Mouse (Mus musculus): ENCODE results near the gene Bloc1s3. TPM values are rescaled to one million over a fixed set of nuclear protein-coding genes. Genes with fewer than 3 reads are reported as not detected.

The Bloc1s3 gene
- total RNA-seq, 2 experiments from 2014 or later, result 1.7 to 1.9 TPM

DNA sequence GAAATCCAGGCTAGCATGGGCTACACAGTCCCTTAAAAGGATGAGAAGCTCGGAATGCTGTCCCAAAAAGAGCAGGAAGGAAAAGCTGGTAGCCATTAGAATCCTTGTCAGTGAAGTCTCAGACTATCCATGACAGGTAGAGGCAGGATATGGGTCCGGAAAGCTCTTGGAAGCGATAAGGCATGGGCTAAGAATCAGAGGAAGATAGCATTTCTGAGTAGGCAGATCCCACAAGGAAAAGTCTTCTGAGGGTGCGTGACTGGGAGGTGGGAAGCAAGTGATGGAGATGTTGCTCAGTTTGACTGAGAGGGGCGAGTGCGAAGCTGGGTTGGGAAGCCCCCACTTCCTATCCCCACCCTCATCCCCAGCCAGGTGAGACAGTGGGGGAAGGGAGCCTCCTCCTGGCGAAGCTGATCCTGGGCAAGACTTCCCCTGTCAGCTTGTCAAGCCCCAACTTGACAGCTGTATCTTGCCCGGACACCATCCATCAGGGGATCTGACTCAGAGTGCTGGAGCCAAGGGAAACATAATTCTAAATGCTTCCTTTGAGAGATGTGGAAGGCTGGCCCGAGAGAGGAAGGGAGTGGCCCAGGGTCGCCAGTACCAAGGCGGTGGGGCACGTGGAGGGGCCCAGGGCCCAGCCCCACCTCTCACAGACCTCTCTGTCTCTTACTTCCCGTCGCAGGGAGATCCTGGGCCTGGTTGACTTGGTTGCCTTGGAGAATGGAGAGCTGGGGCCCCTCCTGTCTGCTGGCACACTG, 30.4 kb downstream of the Bloc1s3 start:
- DNase-seq, result no peak

DNA sequence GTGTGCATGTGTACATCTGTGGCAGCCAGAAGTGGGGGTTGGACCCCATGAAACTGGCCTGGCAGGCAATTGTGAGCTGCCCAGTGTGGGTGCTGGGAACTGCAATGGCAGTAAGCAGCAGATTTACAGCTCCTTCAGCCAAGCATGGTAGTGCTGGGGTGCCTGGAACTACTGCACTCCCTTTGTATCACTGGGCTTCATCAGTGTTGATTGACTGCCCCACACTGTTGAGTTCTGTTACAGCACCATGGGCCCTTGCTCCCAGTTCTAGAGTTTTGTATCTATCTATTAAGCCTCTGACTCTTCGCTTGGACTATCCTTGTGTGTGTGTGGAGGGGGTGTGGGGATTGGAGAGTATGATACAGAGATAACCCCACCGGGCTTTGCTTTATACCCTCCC, 31.1 kb downstream of the Bloc1s3 start:
- DNase-seq, result no peak

DNA sequence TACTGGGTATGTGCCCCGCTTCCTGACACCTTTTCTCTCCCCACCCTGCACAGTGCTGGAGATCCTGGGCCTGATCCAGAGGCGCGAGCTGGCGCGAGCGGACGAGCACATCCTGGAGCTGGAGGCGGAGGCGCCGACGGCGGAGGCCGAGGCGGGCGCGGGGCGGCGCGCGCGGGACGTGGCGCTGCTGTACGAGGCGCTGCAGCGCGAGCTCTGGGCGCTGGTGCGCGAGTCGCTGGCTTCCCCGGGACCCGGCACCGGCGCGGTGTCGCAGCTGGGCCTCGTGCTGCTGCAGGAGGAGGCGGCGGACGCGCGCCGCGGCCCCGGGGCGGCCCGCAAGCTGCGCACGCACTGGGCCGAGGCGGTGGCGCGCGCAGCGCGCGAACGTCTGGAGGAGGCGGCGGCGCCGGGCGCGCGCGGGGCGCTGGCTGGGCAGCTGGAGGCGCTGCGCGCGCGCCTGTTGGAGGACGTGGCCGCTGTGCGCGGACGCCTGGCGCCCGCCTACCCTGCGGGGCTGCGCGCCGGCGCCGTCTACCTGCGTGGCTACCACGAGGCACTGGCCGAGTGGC, 34.2 kb downstream of the Bloc1s3 start:
- DNase-seq, result peak; percentile 74

DNA sequence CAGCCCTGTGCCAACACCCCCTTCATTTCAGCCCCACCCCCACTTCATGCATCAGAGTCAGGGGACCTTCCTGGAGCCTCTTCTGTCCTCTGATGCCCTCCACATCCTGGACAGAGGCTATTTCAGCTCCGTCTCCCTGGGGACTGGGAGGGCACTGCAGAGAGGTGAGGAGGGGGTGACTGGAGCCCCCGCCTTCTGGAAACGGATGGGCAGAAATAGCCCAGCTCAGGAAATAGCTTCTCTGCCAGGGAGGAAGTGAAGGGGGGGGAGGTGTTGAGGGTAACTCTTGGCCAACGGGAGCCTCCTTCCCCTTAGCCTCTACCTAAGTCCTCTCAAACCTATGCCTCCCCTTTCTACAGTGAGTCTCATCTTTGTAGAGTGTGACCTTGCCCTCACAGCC, 35.8 kb downstream of the Bloc1s3 start:
- no peak for DNase-seq

DNA sequence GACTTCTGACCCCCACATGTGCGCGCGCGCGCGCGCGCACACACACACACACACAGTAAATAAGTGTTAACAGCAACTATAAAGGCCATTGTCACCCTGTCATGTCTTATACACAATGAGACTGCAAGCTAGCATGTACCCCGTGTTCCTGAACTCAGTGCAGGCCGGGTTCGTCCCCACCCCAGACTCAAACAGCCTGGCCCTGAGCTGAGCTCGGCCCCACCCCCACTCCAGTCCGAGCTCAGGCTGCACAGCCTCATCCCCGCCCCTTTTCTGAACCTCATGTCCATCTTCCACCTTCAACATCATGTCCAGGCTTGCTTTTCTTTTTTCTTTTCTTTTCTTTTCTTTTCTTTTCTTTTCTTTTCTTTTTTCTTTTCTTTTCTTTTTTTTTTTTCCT, 37.9 kb downstream of the Bloc1s3 start:
- no peak for DNase-seq

DNA sequence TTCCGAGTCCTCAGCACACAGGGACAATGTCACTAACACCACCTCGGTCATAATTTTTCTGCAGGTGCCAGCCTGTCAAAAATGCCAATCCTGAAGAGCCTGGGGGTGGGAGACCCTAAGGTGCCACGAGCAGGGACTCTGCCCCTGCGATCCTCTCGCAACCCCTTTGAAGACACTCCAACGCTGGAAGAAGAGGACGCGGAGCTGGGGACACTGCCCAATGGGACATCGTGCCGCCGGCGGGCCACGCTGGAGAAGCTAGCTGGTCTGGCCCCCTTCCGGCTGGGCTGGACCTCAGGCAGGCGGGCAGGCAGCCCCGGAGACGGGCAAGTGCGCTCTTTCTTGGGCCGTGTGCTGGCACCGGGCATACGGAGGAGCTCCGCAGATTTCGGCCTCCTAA, 38.8 kb downstream of the Bloc1s3 start:
- no peak for DNase-seq

DNA sequence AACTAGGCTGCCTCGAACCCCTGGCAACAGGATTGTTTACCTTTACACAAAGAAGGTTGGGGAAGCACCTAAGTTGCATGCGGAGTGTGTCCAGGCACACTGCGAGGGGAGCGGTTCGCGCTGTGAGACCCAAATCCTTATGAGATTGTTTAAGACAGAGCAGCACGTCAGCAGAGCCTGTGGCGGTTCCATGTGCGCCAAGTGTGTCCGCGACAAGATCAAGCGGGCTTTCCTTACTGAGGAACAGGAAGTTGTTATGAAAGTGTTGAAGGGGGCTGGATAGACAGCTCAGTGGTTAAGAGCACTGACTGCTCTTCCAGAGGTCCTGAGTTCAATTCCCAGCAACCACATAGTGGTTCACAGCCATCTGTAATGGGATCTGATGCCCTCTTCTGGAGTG, 39.9 kb downstream of the Bloc1s3 start:
- DNase-seq, result no peak

DNA sequence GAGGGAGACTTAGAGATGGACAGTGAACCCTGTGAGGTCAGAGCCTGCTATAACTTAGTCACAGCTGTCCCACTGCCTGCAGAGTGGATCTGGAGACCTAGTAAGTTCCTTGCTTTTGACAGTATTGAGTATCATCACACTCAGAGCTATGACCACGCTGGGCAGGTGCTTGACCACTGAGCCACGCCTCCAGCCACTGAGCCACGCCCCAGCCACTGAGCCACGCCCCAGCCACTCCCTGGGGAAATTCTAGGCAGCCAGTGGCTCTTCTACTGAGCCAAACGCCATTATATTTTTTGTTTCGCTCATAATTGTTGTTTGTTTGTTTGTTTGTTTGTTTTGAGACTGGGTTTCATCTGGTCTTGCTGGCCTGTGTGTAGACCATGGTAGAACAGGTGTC, 40.5 kb downstream of the Bloc1s3 start:
- DNase-seq, result no peak

DNA sequence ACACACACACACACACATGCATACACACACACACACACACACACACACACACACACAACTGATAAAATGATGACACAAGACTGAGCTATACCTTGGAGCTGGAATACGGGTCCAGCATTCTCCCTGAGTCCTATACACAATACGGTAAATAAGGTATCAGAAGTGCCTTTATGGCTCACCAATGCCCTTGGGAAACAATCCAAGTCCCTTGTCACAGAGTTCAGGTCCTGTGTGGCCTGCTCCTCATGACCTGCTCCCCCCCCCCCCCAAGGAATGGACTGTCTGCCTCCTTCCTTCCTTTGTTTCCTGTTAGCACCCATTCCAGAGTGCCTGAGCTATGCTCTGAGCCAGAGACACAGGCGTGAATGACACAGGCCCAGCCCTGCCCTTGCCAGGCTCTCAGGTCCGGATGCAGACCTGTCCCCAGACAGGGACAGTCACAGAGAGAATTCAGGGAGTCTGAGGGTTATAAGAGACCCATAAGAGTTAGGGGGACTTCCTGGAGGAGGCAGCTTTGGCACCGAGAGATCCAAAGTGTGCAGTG, 41.5 kb downstream of the Bloc1s3 start:
- no peak for DNase-seq

DNA sequence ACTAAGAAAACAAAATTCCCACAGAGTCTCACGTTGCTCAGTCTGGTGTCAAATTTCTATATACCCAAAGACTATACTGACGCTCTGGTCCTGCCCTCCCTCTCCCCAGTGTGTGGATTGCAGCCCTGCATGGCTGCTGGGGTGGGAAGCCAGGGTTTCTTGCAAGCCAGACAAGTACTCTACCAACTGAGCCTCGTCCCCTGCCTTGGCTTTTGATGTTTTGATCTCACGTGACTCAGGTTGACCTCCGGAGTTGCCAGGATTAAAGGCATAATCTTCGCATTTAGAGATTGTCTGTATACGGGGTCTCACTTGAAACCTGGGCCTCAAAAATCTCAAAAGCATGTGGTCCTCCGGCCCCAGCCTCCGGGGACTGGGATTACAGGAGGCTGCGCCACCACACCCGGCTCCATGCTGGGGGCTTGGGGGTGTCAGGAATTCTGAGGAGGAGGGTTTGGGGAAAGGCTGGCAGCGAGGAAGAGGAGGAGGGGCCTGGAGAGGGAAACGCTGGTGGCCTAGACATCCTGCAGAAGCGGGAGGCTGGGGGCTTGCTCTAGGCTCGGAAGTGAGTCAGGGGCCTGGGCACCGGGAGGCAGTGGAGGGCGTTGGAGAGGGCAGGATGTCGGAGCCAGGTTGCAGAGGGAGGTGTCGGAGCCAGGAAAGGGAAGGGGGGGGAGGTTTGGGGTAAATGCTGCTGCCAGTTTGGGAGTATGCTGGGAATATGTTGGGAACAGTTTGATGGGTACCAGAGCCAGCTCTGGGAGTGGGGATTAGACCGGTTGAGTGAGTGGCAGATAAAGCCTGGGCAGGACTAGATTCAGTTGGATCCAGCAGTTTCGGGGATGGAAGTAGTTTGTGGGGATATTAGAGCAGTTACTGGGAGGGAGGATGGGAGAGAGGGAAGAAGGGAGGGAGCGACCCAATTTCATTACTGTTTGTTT, 43.5 kb downstream of the Bloc1s3 start:
- DNase-seq, result no peak

DNA sequence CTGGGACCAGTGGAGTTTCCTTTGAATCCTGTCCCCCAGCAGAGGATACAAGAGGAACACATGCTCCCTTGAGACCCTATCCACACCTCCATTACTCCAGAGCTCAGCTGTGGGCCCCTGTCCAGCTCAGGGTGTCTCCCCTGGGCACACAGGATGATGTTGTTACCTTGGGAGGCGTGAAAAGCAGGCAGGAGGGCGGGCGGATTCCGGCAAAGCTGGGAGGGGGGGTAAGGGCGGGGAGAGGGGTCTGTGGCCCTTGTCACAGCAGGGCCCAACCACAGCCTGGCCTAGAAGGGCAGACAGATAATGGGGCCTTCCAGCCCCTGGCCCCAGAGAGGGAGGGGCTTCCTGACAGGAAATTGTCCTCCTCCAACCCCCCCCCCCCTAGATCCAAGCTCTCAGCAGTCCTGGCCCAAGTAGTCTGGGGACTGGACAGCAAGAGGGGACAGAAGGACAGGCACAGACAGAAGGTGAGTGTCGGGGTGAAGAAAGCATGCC, 45.2 kb downstream of the Bloc1s3 start, which contains the start of gene Exoc3l2:
Gene Exoc3l2, plus strand, starts transcription at position 448 of the 498 bp plus-strand sequence.
- no peak for DNase-seq

DNA sequence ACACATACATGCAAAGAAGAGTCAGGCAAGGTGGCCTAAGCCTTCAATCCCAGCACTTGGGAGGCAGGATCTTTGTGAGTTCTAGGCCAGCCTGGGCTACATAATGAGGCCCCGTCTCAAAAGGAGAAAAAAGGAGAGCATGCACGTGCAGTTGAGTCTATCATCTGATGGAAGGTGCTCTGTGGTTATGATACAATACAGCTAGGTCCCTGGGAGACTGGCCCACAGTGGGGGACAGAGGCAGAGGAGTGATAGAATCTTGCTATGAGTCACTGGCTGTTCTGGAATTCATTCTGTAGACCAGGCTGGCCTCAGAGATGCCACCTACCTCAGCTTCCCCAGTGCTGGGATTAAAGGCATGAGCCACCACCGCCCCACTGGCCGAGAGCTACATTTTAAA, 45.7 kb downstream of the Bloc1s3 start:
- DNase-seq, result no peak

DNA sequence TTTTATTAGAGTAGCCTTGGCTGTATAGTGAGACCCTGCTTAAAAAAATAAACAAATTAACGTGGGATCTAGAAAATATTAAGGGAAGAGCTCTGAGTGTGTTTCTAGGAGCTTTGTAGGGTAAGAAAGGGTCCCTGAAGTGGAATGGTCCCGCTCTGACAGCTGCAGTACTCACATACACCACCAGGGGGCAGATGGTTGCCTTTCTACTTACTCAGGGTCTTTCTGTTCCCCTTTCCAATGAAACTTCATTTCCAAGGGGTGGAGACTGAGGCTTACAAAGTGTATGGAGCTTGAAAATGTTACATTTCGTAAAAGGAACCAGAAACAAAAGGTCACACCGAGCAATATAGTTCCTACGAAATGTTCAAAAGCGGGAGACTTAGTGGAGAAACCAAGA, 46.7 kb downstream of the Bloc1s3 start:
- DNase-seq, result no peak

DNA sequence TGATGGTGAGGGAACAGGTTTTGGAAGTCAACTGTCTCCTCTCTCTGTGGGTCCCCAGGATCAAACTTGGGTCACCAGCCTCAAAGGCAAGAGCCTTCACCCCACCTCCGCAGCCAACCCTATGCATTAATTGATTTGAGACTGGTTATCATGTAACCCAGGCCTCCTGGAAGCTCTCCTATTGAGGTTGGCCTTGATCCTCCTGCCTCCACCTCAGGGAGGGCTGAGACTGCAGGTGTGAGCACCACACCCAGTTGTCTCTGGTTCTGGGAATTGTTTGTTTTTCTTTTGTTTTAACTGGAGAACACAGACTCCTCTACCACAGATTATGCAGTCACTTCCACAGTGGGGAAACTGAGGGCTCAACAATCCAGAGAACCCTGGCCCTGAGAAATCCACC, 47.7 kb downstream of the Bloc1s3 start:
- no peak for DNase-seq

DNA sequence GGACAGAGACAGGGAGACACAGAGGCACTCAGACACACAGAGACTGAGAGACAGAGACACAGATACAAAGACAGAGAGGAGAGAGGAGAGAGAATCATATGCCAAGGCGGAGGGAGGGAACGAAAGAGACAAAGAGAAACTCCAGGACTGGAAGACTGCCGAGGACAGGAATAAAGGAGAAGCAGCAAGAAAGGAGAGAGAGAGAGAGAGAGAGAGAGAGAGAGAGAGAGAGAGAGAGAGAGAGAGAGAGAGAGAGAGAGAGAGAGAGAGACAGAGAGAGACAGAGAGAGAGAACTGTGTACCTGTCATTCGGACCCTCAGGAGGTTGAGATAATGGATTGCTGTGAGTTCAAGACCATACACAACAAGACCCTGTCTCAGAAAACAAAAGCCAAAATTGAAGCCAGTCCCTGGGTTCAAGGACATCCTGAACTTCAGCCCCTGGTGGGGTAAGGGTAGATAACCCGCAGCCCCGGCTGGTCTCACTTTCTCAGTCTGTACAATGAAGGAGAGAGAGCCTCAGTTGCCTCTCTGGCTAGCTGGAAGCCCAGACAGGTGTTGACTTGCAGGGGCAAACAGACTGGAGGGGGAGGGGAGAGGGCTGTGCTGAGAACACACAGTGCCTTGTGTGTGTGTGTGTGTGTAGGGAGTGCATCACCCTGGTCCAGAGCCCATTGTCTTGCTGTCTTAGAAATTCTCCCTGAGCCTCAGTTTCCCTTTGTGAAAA, 48.9 kb downstream of the Bloc1s3 start:
- no peak for DNase-seq

DNA sequence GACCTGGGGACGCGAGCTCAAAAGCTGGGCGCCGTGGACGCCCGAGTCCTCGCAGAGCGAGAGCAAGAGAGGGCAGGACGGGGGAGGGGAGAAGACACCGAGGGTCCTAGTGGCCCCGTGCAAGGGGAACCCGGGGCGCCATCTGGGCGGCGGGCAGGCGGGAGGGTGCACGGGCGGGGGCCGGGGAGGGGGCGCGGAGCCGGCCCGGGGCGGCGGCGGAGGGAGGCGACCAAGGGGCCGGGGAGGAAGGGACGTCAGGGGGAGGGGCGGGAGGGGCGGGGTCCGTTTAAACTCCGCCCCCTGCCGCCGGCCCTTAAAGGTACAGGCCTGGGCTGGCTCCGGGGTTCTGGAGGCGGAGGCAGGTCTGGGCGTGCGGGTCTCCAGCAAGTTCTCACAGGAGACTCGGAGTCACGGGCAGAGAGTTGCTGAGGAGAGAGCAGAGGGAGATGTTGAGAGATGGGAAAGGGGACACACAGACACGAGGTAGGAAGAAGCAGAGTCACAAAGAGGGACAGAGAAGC, 49.5 kb downstream of the Bloc1s3 start, which contains the start of gene Mark4:
Gene Mark4, minus strand, starts transcription at position 231 of the 521 bp plus-strand sequence.
- DNase-seq, result peak; percentile 80

DNA sequence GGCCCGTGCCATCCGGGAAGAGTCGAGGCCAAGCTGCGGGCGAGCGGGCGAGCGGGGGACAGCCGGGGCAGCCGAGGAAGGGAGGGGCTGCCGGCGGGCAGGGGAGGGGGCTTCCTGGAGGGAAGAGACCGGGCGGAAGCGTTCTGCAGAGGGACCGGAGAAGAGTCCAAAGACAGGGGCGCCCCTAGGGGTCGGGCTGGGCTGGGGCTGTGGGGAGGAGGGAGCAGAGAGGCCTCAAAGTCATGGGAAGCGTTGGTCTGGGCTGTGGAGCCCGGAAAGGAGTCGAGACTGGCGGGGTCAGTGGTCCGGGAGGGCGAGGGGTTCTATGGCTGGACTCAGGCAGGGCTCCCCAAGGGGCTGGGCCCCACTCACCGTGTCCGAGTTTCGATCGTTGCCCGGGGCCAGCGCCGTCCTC, 50.1 kb downstream of the Bloc1s3 start:
- DNase-seq, result peak; percentile 49

DNA sequence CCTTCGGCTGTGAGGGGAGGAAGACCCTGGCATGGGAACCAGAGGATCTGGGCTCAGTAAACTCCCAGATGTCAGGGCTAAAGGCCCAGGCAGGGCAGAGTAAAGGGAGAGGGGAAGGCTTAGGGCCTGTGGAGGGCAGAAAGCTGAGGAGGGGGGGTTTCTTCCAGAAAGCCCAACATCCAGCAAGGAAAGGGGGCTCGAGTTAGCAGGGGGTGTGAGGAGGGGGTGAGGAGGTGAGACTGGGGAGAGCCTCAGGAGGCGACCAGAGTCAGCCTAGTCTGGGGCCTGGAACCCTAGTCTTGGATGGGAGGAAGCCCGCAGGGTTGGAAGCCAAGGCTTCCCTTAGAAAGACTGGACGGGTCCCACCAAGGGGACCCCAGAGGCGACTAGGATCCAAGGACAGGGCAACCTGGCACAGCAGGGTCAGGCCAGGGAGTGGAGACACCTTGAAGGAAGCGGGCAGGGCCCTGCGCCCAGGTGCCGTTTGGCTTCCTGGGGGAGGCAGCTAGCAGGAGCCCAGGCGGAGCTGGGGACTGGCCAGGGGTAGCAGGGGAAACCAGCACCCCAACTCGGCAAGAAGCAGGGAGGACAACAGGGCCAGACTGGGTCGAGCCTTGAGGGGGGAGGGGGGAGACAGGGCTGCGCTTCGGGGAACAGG, 50.6 kb downstream of the Bloc1s3 start:
- DNase-seq, result no peak

DNA sequence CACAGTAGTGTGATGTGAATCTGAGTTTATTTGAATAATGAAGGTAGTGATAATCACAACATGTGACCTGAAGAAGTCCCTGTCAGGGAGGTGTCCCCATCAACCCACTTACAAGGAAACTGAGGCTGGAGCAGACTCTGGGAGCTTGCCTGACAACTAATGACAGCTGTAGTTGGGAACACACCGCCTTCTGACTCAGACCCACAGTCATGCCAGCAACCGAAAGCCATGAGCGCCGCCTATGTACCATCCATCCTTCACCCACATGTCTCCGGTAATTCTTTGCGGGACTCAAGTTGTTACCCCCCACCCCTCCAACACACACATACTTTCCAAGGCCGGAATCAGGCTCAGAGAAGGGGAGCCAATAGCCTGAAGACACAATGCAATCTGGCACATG, 51.5 kb downstream of the Bloc1s3 start:
- no peak for DNase-seq

DNA sequence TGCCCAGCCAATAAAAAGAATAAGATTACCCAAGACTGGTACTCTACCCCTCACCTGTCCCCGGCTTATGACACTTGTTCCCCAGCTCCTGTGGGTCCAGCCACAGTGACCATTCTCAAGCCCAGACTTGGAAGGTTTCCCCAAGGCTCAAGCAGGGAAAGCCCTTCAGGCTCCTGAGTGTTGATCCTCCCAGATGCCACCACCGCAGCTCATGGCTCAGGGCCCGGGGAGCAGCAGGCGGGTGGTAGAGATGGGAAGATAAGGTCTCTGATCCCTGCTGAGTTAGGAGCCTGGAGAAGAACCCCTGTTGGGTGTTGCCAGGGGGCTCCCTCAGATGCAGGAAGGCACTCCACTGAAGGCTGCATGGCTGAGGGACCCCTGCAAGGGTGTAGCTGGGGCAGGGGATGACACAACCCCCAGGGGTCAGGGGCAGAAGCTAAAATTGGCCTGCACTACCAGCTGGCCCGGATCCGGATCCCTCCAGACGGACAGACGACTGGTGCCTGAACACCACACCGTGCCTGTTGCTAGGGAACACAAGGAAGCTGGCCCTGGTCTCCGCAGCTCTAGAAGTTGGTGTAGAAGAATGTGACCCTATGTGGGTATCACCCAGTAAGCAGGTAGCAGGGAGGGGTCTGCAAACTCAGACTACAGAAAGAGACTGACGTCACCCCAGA, 52.2 kb downstream of the Bloc1s3 start:
- DNase-seq, result no peak
